Mouse (Mus musculus) lung, adult 2 months (tissue): Measurements from ENCODE around the gene Nbr1.

Experiments used
- CTCF ChIP-seq: fragments of 200-500 bp; IDR thresholded peaks from 2 replicates; pipeline ENCODE4 v1.5.1; 2011; ENCODE audit warnings: mild to moderate bottlenecking, low read length, control low read depth; ENCODE audit not compliant: insufficient read depth
- POLR2A ChIP-seq: fragments of 200-500 bp; IDR thresholded peaks from 2 replicates; pipeline ENCODE4 v1.6.1; 2011; ENCODE audit warnings: low read depth, mild to moderate bottlenecking, control low read depth, low read length, borderline replicate concordance; ENCODE audit errors: extremely low read depth

- TF ChIP-seq CTCF (no peak), POLR2A (no peak)
Observed at GRCm38 (mm10) chr11:101616948-101617767, 65.2 kb downstream of the Nbr1 start.
